Mouse (Mus musculus) heart, postnatal 0 days (tissue): ENCODE results near the gene Zbtb18.

Source experiments
- CTCF ChIP-seq: IDR thresholded peaks from 2 replicates; pipeline ENCODE4 v1.5.1; 2016; ENCODE audit warnings: antibody characterized with exemption, control low read depth, low read depth
- EP300 ChIP-seq: IDR thresholded peaks from 2 replicates; pipeline ENCODE4 v1.6.1; 2016; ENCODE audit warnings: antibody characterized with exemption, low read depth

DNA sequence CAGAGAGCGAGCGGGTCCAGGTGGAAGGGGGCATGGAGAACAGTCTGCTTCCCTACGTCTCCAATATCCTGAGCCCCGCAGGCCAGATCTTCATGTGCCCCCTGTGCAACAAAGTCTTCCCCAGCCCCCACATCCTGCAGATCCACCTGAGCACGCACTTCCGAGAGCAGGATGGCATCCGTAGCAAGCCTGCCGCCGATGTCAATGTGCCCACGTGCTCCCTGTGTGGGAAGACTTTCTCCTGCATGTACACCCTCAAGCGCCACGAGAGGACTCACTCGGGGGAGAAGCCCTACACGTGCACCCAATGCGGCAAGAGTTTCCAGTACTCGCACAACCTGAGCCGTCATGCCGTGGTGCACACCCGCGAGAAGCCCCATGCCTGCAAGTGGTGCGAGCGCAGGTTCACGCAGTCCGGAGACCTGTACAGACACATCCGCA is 6.0 kb downstream of the Zbtb18 start:
- TF ChIP-seq CTCF = no peak
- no peak for TF ChIP-seq EP300
